Mouse (Mus musculus) testis, adult 2 months (tissue): ENCODE measurements around the gene Kcnk6.

ENCODE experiments used
- CTCF ChIP-seq: fragments of 200-500 bp; IDR thresholded peaks from 2 replicates; pipeline ENCODE4 v1.5.1; 2012; ENCODE audit warnings: low read depth, mild to moderate bottlenecking, inconsistent platforms, low read length, moderate library complexity; ENCODE audit not compliant: control insufficient read depth, insufficient read depth, insufficient replicate concordance
- POLR2A ChIP-seq: fragments of 200-500 bp; IDR thresholded peaks from 2 replicates; pipeline ENCODE4 v1.6.1; 2012; ENCODE audit warnings: low read depth, mild to moderate bottlenecking, inconsistent platforms, low read length, moderate library complexity; ENCODE audit not compliant: control insufficient read depth

- TF ChIP-seq CTCF (no peak), POLR2A (no peak)
Observed at GRCm38 (mm10) chr7:29265636-29266035, 33.3 kb upstream of the Kcnk6 start.
